Mouse (Mus musculus) liver, postnatal 0 days (tissue): ENCODE results near the gene Sapcd2. TPM values are rescaled to one million over a fixed set of nuclear protein-coding genes. Genes with fewer than 3 reads are reported as not detected.

ENCODE experiments used
- ATAC-seq: fragments of 200-750 bp; cut with Nextera tagmentation; 2 replicates; pipeline ENCODE4 v1.8.0; 2017; ENCODE audit warnings: mild to moderate bottlenecking, moderate library complexity
- DNase-seq: peaks from one replicate; pipeline ENCODE4 v3.0.0-alpha.2; 2016
- H3K27ac ChIP-seq: fragments of 300-500 bp; sonication (generic); 2 replicates; pipeline ENCODE4 v1.5.1; 2014; ENCODE audit warnings: antibody characterized with exemption, moderate library complexity, mild to moderate bottlenecking, low read depth
- H3K27me3 ChIP-seq: fragments of 300-500 bp; sonication (generic); 2 replicates; pipeline ENCODE4 v1.6.1; 2014; ENCODE audit warnings: low read length, control low read depth, mixed read lengths; ENCODE audit not compliant: insufficient read depth
- H3K36me3 ChIP-seq: fragments of 300-500 bp; sonication (generic); replicated peaks from 2 replicates; pipeline ENCODE4 v1.6.1; 2014; ENCODE audit warnings: mild to moderate bottlenecking, control low read depth, low read length, moderate library complexity, mixed read lengths; ENCODE audit not compliant: insufficient read depth
- H3K4me1 ChIP-seq: fragments of 300-500 bp; sonication (generic); 2 replicates; pipeline ENCODE4 v1.6.1; 2014; ENCODE audit warnings: antibody characterized with exemption, mild to moderate bottlenecking, control low read depth; ENCODE audit not compliant: insufficient read depth
- H3K4me2 ChIP-seq: fragments of 300-500 bp; sonication (generic); 2 replicates; pipeline ENCODE4 v1.6.1; 2014; ENCODE audit warnings: low read depth, mild to moderate bottlenecking, low read length, moderate library complexity, mixed read lengths
- H3K4me3 ChIP-seq: fragments of 300-500 bp; sonication (generic); 2 replicates; pipeline ENCODE4 v1.5.1; 2014; ENCODE audit warnings: low read depth, low read length
- H3K9ac ChIP-seq: fragments of 300-500 bp; sonication (generic); replicated peaks from 2 replicates; pipeline ENCODE4 v1.6.1; 2014; ENCODE audit warnings: mild to moderate bottlenecking, moderate library complexity
- H3K9me3 ChIP-seq: fragments of 300-500 bp; sonication (generic); 2 replicates; pipeline ENCODE4 v1.6.1; 2016; ENCODE audit warnings: mild to moderate bottlenecking, control low read depth, low read length, mixed read lengths
- CTCF ChIP-seq: sonication (generic); IDR thresholded peaks from 2 replicates; pipeline ENCODE4 v1.5.1; 2016; ENCODE audit warnings: antibody characterized with exemption, low read depth
- EP300 ChIP-seq: IDR thresholded peaks from 2 replicates; pipeline ENCODE4 v1.6.1; 2016; ENCODE audit warnings: antibody characterized with exemption, low read depth, mild to moderate bottlenecking
- WGBS: fragments of 180-500 bp; shearing (Covaris S2); extraction: QIAGEN DNeasy Blood & Tissue Kit; methylation state at CpG from one replicate; pipeline ENCODE4 v1.1.7; 2014; ENCODE audit not compliant: insufficient replicate concordance; 5-methylcytosine and 5-hydroxymethylcytosine counted together
- polyA plus RNA-seq: library from polyadenylated mRNA; unstranded; fragments of >200 nt; fragmentation: Nextera tagmentation; extraction: Ambion mirVana; gene quantifications from 2 replicates; pipeline ENCODE4 v1.2.1, GENCODE M21; 2015

The Sapcd2 gene
- polyA plus RNA-seq, 1 experiment from 2014 or later, result 7.4 TPM

- ATAC-seq (peak; percentile 86), DNase-seq (no peak)
- Histone ChIP-seq H3K36me3 (no peaks in the 10 kb centered on the region), H3K4me3 (no peak overlapping the region), H3K27me3 (no peaks in the 10 kb centered on the region), H3K4me1 (peaks cover 11% of the 10 kb centered on the region; the same call in 1 of the 2 replicates), H3K27ac (peak overlapping the region; percentile 24; the same call in 1 of the 2 replicates), H3K4me2 (no peak overlapping the region), H3K9ac (no peak overlapping the region), H3K9me3 (no peaks in the 10 kb centered on the region)
- TF ChIP-seq CTCF, result no peak
- TF ChIP-seq EP300, result no peak
- WGBS, result 53% methylated on average over 5 of the region's 5 CpGs
These were observed 12.4 kb downstream of the Sapcd2 start for GRCm38 (mm10) chr2:25384492-25384891.

DNA sequence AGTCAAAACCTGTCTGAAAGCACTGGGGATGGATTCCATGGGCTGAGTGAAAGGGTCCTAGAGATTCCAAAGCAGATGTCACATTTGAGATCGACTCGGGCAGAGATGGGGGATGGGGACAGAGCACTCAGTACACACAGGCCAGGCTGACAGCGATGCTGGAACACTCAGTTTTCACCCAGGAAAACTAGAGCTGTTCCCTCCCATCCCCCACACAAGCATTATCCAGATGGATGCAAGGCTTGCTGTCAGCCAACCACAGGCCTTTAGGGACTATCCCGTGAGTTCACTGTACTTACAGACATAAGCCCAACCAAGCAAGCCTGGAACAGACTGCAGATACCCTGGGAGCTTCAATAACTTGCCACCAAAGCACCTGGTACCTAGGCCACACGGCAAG is 19.1 kb downstream of the Sapcd2 start:
- Histone ChIP-seq H3K27me3 (peaks cover 20% of the 10 kb centered on the region), H3K36me3 (no peaks in the 10 kb centered on the region), H3K4me3 (no peak overlapping the region), H3K9ac (no peak overlapping the region), H3K4me2 (no peak overlapping the region), H3K27ac (no peak overlapping the region), H3K4me1 (peaks cover 11% of the 10 kb centered on the region), H3K9me3 (no peaks in the 10 kb centered on the region)
- 61% methylated on average over 5 of the region's 5 CpGs for WGBS
- DNase-seq (no peak), ATAC-seq (no peak)
- no peak for TF ChIP-seq CTCF
- no peak for TF ChIP-seq EP300

DNA sequence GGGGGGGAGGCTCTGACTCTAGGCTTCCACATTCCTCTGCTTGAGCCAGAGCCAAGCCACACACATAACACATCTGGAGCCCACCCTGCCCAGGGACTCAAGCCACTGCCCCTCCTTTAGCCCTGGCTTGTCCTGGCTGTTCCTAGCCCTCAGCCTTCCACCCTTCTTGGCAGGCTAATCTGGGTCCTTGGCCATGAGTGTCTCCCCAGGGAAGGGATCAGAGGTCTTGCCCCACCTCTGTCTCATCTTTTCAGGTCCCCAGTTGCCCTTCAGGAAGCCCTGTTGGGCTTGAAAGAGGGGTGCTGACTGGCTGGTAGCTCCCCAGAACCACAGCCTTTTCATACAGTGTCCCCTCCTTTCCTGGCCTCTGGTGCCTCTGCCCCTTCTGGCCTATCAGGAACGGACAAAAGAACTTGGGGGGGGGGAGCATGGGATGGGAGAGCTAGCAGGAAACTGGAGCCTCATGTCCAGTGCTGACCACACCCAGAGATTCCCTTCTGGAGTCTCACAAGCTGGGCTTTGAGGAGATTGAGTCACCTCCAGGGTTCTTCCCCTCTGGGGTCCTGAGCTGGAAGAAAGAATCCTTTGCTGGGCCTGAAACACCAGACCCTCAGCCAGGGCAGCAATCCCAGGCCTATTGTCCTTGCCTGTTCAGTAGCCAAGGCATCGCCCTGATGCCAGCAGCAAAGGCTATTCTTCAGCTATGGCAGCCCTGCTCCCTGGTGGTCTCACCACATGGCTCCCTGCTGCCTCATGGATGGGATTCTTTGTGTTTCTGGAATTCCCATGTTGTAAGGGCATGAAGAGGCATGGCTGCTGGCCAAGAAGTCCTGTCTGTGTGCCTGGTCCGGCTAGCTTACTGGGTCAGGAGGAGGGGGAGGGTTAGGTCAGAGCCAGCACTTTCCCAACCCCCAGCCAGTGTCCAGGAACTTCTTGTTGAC is 22.4 kb downstream of the Sapcd2 start:
- TF ChIP-seq CTCF (no peak), EP300 (no peak)
- no peak overlapping the region for H3K27ac ChIP-seq
- no peaks in the 10 kb centered on the region for H3K36me3 ChIP-seq
- peaks cover 16% of the 10 kb centered on the region for H3K4me1 ChIP-seq
- WGBS, result 41% methylated on average over 3 of the region's 3 CpGs
- peaks cover 46% of the 10 kb centered on the region for H3K27me3 ChIP-seq
- no peak overlapping the region for H3K9ac ChIP-seq
- ATAC-seq (no peak), DNase-seq (no peak)
- H3K4me2 ChIP-seq, result no peak overlapping the region
- no peak overlapping the region for H3K4me3 ChIP-seq
- no peaks in the 10 kb centered on the region for H3K9me3 ChIP-seq

- peak within 1 kb of the TSS; percentile 84 for H3K4me2 ChIP-seq
- peak within 1 kb of the TSS; percentile 47 for H3K4me3 ChIP-seq
- ATAC-seq (peak; percentile 85), DNase-seq (peak; percentile 56)
- 3% methylated on average over 57 of the region's 57 CpGs for WGBS
- peaks cover 57% of the 10 kb centered on the region for H3K27me3 ChIP-seq
- peaks cover 16% of the 10 kb centered on the region for H3K4me1 ChIP-seq
- peak within 1 kb of the TSS; percentile 54 for H3K9ac ChIP-seq
- H3K9me3 ChIP-seq, result no peaks in the 10 kb centered on the region
- no peaks in the 10 kb centered on the region for H3K36me3 ChIP-seq
- H3K27ac ChIP-seq, result no peak within 1 kb of the TSS; the same call in 1 of the 2 replicates
- peak; percentile 20; the same call in 1 of the 2 replicates for TF ChIP-seq CTCF
- TF ChIP-seq EP300, result no peak
These were observed 23.8 kb downstream of the Sapcd2 start, which contains the start of gene Entpd2 for GRCm38 (mm10) chr2:25395721-25396596. Gene Entpd2, plus strand, starts transcription at chr2:25395874.

DNA sequence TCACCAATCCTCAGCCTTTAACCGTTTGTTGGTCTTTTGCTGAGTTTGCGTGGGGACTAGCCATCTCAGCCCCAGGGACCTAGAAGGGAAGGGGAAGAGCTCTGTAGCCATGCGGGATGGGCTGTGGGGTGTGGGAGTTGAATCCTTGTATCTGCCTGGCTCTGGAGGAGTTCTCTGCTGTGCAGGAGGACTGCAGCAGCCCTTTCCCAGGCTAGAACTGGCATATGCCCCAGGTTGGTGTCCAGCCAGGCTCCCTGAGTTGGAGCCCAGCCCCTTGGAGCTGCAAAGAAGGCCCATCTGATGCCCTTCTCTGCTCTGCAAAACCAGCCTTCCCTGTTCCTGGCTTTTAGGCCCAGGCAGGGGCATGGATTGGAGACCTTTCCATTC is 24.5 kb downstream of the Sapcd2 start:
- H3K4me2 ChIP-seq, result peak overlapping the region; percentile 84
- TF ChIP-seq CTCF (no peak), EP300 (no peak)
- peak overlapping the region; percentile 47; the same call in 1 of the 2 replicates for H3K4me3 ChIP-seq
- ATAC-seq (no peak), DNase-seq (no peak)
- H3K9ac ChIP-seq, result 0 out of 2 replicates have a peak overlapping the region, but pooled peaks have one; percentile 54
- no peaks in the 10 kb centered on the region for H3K9me3 ChIP-seq
- H3K36me3 ChIP-seq, result no peaks in the 10 kb centered on the region
- H3K4me1 ChIP-seq, result peaks cover 16% of the 10 kb centered on the region
- H3K27ac ChIP-seq, result no peak overlapping the region
- peaks cover 61% of the 10 kb centered on the region for H3K27me3 ChIP-seq
- WGBS, result 29% methylated on average over 3 of the region's 3 CpGs

- 45% methylated on average over 1 of the region's 1 CpGs for WGBS
- Histone ChIP-seq H3K4me3 (no peak overlapping the region), H3K36me3 (no peaks in the 10 kb centered on the region), H3K27me3 (peaks cover 65% of the 10 kb centered on the region), H3K27ac (no peak overlapping the region), H3K4me1 (peaks cover 16% of the 10 kb centered on the region), H3K9me3 (no peaks in the 10 kb centered on the region), H3K4me2 (no peak overlapping the region), H3K9ac (no peak overlapping the region)
- no peak for DNase-seq
- ATAC-seq, result no peak
- TF ChIP-seq EP300 (no peak), CTCF (no peak)
These were observed 24.9 kb downstream of the Sapcd2 start for GRCm38 (mm10) chr2:25397010-25397409.
